Mouse (Mus musculus) liver, embryonic 14.5 days (tissue): ENCODE data around the gene Tef. TPM values are rescaled to one million over a fixed set of nuclear protein-coding genes. Genes with fewer than 3 reads are reported as not detected.

Experiments
- ATAC-seq: fragments of 200-750 bp; cut with Nextera tagmentation; 2 replicates; pipeline ENCODE4 v1.8.0; 2017; ENCODE audit warnings: moderate number of reproducible peaks, mild to moderate bottlenecking, moderate library complexity; ENCODE audit not compliant: insufficient read depth
- DNase-seq, 3 experiments: peaks; one replicate each; pipeline ENCODE4 v3.0.0-alpha.2; 2012 to 2013; ENCODE audit warnings: low read depth in 3 of 3, low spot score in 3 of 3
- H3K27ac ChIP-seq: fragments of 300-500 bp; sonication (generic); 2 replicates; pipeline ENCODE4 v1.5.1; 2014; ENCODE audit warnings: moderate library complexity, mild to moderate bottlenecking, control low read depth, inconsistent platforms
- H3K27me3 ChIP-seq: fragments of 300-500 bp; sonication (generic); 2 replicates; pipeline ENCODE4 v1.6.1; 2014; ENCODE audit warnings: mild to moderate bottlenecking, low read length, moderate library complexity; ENCODE audit not compliant: control insufficient read depth, insufficient read depth
- H3K36me3 ChIP-seq: fragments of 300-500 bp; sonication (generic); replicated peaks from 2 replicates; pipeline ENCODE4 v1.6.1; 2014; ENCODE audit warnings: low read depth; ENCODE audit not compliant: control insufficient read depth, insufficient read depth
- H3K4me1 ChIP-seq, 2 experiments: fragments of 200-500 bp in 1 of 2; fragments of 300-500 bp in 1 of 2; sonication (generic) in 1 of 2; replicated peaks; 2 replicates each; pipeline ENCODE4 v1.6.1; 2012 to 2014; ENCODE audit warnings: antibody characterized with exemption in 1 of 2, inconsistent platforms in 1 of 2, low read length in 1 of 2; ENCODE audit not compliant: control insufficient read depth in 2 of 2, insufficient read depth in 2 of 2
- H3K4me2 ChIP-seq: fragments of 300-500 bp; sonication (generic); 2 replicates; pipeline ENCODE4 v1.6.1; 2014; ENCODE audit warnings: low read depth, mild to moderate bottlenecking, control low read depth, moderate library complexity
- H3K4me3 ChIP-seq, 2 experiments: fragments of 200-500 bp in 1 of 2; fragments of 300-500 bp in 1 of 2; sonication (generic) in 1 of 2; 2 replicates each; pipeline ENCODE4 v1.5.1; 2012 to 2014; ENCODE audit warnings: low read depth in 2 of 2, low read length in 2 of 2, mild to moderate bottlenecking in 2 of 2, control low read depth in 1 of 2, inconsistent platforms in 1 of 2, moderate library complexity in 1 of 2; ENCODE audit not compliant: insufficient read depth in 1 of 2
- H3K9ac ChIP-seq: fragments of 300-500 bp; sonication (generic); replicated peaks from 2 replicates; pipeline ENCODE4 v1.6.1; 2014; ENCODE audit warnings: mild to moderate bottlenecking, control low read depth, moderate library complexity
- H3K9me3 ChIP-seq: fragments of 300-500 bp; sonication (generic); 2 replicates; pipeline ENCODE4 v1.6.1; 2016; ENCODE audit warnings: low read length, mixed read lengths; ENCODE audit not compliant: control insufficient read depth
- CTCF ChIP-seq: IDR thresholded peaks from 2 replicates; pipeline ENCODE4 v1.5.1; 2016; ENCODE audit warnings: antibody characterized with exemption, low read depth, control low read depth
- EP300 ChIP-seq: IDR thresholded peaks from 2 replicates; pipeline ENCODE4 v1.6.1; 2016; ENCODE audit warnings: antibody characterized with exemption, low read depth
- WGBS: fragments of 180-500 bp; shearing (Covaris S2); extraction: QIAGEN DNeasy Blood & Tissue Kit; methylation state at CpG from one replicate; pipeline ENCODE4 v1.1.7; 2014; ENCODE audit not compliant: insufficient replicate concordance; 5-methylcytosine and 5-hydroxymethylcytosine counted together
- polyA plus RNA-seq, 2 experiments: library from polyadenylated mRNA; depleted of rRNA in 1 of 2; stranded (reverse) in 1 of 2; unstranded in 1 of 2; fragments of >200 nt; fragmentation: Nextera tagmentation in 1 of 2; extraction: Ambion mirVana in 1 of 2; gene quantifications; 2 replicates each; pipeline versions ENCODE4 v1.2.1 to v1.2.3; 2012 to 2014

Gene Tef
- polyA plus RNA-seq, 2 experiments: 2.7 to 5.1 TPM

GRCm38 (mm10) chr15:81776631-81777422 lies 25.4 kb upstream of the Tef start:
- WGBS: 31% methylated on average over 11 of the region's 11 CpGs
- H3K4me2 ChIP-seq: no peak overlapping the region
- DNase-seq: no peak
- no peaks in the 10 kb centered on the region for H3K27me3 ChIP-seq
- no peak overlapping the region for H3K4me3 ChIP-seq
- no peaks in the 10 kb centered on the region for H3K9me3 ChIP-seq
- H3K36me3 ChIP-seq: no peaks in the 10 kb centered on the region; the same call in 1 of the 2 replicates
- no peak overlapping the region for H3K9ac ChIP-seq
- peaks cover 0 to 4% of the 10 kb centered on the region in 2 experiments; a peak in 1 of 4 replicates for H3K4me1 ChIP-seq
- peak; percentile 55; the same call in 1 of the 2 replicates for ATAC-seq
- no peak overlapping the region for H3K27ac ChIP-seq
- TF ChIP-seq EP300 (no peak), CTCF (no peak)

- Histone ChIP-seq H3K27ac (no peak overlapping the region), H3K4me1 (peaks cover 0 to 4% of the 10 kb centered on the region in 2 experiments; a peak in 1 of 4 replicates), H3K9me3 (no peaks in the 10 kb centered on the region), H3K4me3 (no peak overlapping the region), H3K4me2 (no peak overlapping the region), H3K36me3 (no peaks in the 10 kb centered on the region; the same call in 1 of the 2 replicates), H3K9ac (no peak overlapping the region), H3K27me3 (no peaks in the 10 kb centered on the region)
- ATAC-seq (no peak), DNase-seq (no peak)
- WGBS: 75% methylated on average over 7 of the region's 7 CpGs
- TF ChIP-seq CTCF (no peak), EP300 (no peak)
Observed at GRCm38 (mm10) chr15:81781816-81782215, 20.4 kb upstream of the Tef start.

- no peaks in the 10 kb centered on the region for H3K4me1 ChIP-seq
- no peaks in the 10 kb centered on the region for H3K36me3 ChIP-seq
- 77% methylated on average over 5 of the region's 5 CpGs for WGBS
- DNase-seq: no peak
- no peak overlapping the region for H3K4me3 ChIP-seq
- H3K4me2 ChIP-seq: no peak overlapping the region
- H3K27ac ChIP-seq: no peak overlapping the region
- ATAC-seq: no peak
- no peaks in the 10 kb centered on the region for H3K9me3 ChIP-seq
- no peaks in the 10 kb centered on the region for H3K27me3 ChIP-seq
- no peak overlapping the region for H3K9ac ChIP-seq
- TF ChIP-seq EP300: no peak
- TF ChIP-seq CTCF: peak; percentile 45
Observed at GRCm38 (mm10) chr15:81784762-81785161, 17.5 kb upstream of the Tef start.

- H3K4me3 ChIP-seq: no peak overlapping the region
- no peaks in the 10 kb centered on the region for H3K9me3 ChIP-seq
- H3K27ac ChIP-seq: no peak overlapping the region
- H3K4me1 ChIP-seq: no peaks in the 10 kb centered on the region
- TF ChIP-seq EP300 (no peak), CTCF (no peak)
- H3K9ac ChIP-seq: no peak overlapping the region
- DNase-seq (no peak), ATAC-seq (no peak)
- H3K27me3 ChIP-seq: no peaks in the 10 kb centered on the region
- H3K4me2 ChIP-seq: no peak overlapping the region
- 86% methylated on average over 8 of the region's 8 CpGs for whole genome bisulfite sequencing
- no peaks in the 10 kb centered on the region for H3K36me3 ChIP-seq
Observed at GRCm38 (mm10) chr15:81785701-81786100, 16.5 kb upstream of the Tef start.

- H3K4me2 ChIP-seq: no peak overlapping the region
- H3K9ac ChIP-seq: no peak overlapping the region
- ATAC-seq (no peak), DNase-seq (no peak)
- H3K27ac ChIP-seq: no peak overlapping the region
- 84% methylated on average over 13 of the region's 13 CpGs for WGBS
- TF ChIP-seq CTCF (no peak), EP300 (no peak)
- H3K9me3 ChIP-seq: no peaks in the 10 kb centered on the region
- H3K27me3 ChIP-seq: no peaks in the 10 kb centered on the region
- no peaks in the 10 kb centered on the region for H3K36me3 ChIP-seq
- H3K4me3 ChIP-seq: no peak overlapping the region
- H3K4me1 ChIP-seq: peaks cover 0 to 4% of the 10 kb centered on the region in 2 experiments; a peak in 1 of 4 replicates
Observed at GRCm38 (mm10) chr15:81787525-81787924, 14.7 kb upstream of the Tef start.
